Mouse (Mus musculus) erythroblast, embryonic 14.5 days (primary cell): ENCODE data around the gene Tgfbr3.

ENCODE experiments used
- GATA1 ChIP-seq: IDR thresholded peaks from 2 replicates; pipeline ENCODE4 v1.6.1; 2012; ENCODE audit warnings: low read length, inconsistent platforms, mixed read lengths
- TAL1 ChIP-seq: IDR thresholded peaks from 3 replicates; pipeline ENCODE4 v1.6.1; 2012; ENCODE audit warnings: low read length, inconsistent platforms, mixed read lengths

- TF ChIP-seq GATA1 (no peak), TAL1 (no peak)
Observed at GRCm38 (mm10) chr5:107260708-107261495, 28.5 kb downstream of the Tgfbr3 start.
